Mouse (Mus musculus): Measurements from ENCODE around the gene Rsrc2. TPM values are rescaled to one million over a fixed set of nuclear protein-coding genes. Genes with fewer than 3 reads are reported as not detected.

Gene Rsrc2
- polyA plus RNA-seq, 1 experiment = 18.4 TPM

- Histone ChIP-seq H3ac (ENCODE audit: control insufficient read depth, insufficient read length) (peak overlapping the region; percentile 64), H3K36me3 (ENCODE audit: control insufficient read depth, insufficient read depth) (no peaks in the 10 kb centered on the region), H3K4me2 (ENCODE audit: low read depth) (peak overlapping the region; percentile 100), H3K4me3 (peak overlapping the region; percentile 50), H3K27me3 (ENCODE audit: control insufficient read depth, insufficient read depth, insufficient read length) (no peaks in the 10 kb centered on the region), H3K79me2 (ENCODE audit: control insufficient read depth, insufficient read depth) (peaks cover 36% of the 10 kb centered on the region)
- no peak for TF ChIP-seq MYOG (IDR thresholded peaks at IDR 0.05; ENCODE audit: control insufficient read depth in 1 of 3, insufficient read depth in 1 of 3, insufficient read length in 2 of 3, low read depth in 2 of 3)
- TF ChIP-seq TCF3 (IDR thresholded peaks at IDR 0.05; ENCODE audit: insufficient read length, low read depth) = no peak
- TF ChIP-seq REST (IDR thresholded peaks at IDR 0.05; ENCODE audit: insufficient read depth, insufficient read length) = no peak
- no peak for TF ChIP-seq USF1 (IDR thresholded peaks at IDR 0.05; ENCODE audit: low read depth)
- TF ChIP-seq MYOD1 (IDR thresholded peaks at IDR 0.05; ENCODE audit: control insufficient read depth in 1 of 3, insufficient read length in 2 of 3, low read depth in 2 of 3) = peak in 1 of 3 experiments; percentile 17
- TF ChIP-seq CEBPB (IDR thresholded peaks at IDR 0.05; ENCODE audit: insufficient read depth, poor library complexity, severe bottlenecking) = no peak
- TF ChIP-seq POLR2AphosphoS2 (IDR thresholded peaks at IDR 0.05; ENCODE audit: insufficient read length, low read depth) = peak; percentile 21
- TF ChIP-seq SRF (IDR thresholded peaks at IDR 0.05; ENCODE audit: control insufficient read depth, insufficient read length, low read depth) = no peak
- no peak for TF ChIP-seq MAX (IDR thresholded peaks at IDR 0.05; ENCODE audit: low read depth)
- TF ChIP-seq TCF12 (IDR thresholded peaks at IDR 0.05; ENCODE audit: insufficient read depth, poor library complexity, severe bottlenecking) = no peak
- TF ChIP-seq POLR2A (IDR thresholded peaks at IDR 0.05; ENCODE audit: insufficient read length, low read depth) = peak; percentile 9
- TF ChIP-seq E2F4 (IDR thresholded peaks at IDR 0.05; ENCODE audit: insufficient read depth) = no peak
Observed at GRCm38 (mm10) chr5:123683377-123684220, 65.6 kb downstream of the Rsrc2 start.

GRCm38 (mm10) chr5:123683043-123683376 is 66.2 kb downstream of the Rsrc2 start:
- Histone ChIP-seq H3K36me3 (ENCODE audit: control insufficient read depth, insufficient read depth) (no peaks in the 10 kb centered on the region), H3K4me3 (peak overlapping the region; percentile 50), H3K4me2 (ENCODE audit: low read depth) (peak overlapping the region; percentile 100), H3ac (ENCODE audit: control insufficient read depth, insufficient read length) (peak overlapping the region; percentile 64), H3K79me2 (ENCODE audit: control insufficient read depth, insufficient read depth) (peaks cover 42% of the 10 kb centered on the region), H3K27me3 (ENCODE audit: control insufficient read depth, insufficient read depth, insufficient read length) (no peaks in the 10 kb centered on the region)
- no peak for TF ChIP-seq E2F4 (IDR thresholded peaks at IDR 0.05; ENCODE audit: insufficient read depth)
- TF ChIP-seq POLR2A (IDR thresholded peaks at IDR 0.05; ENCODE audit: insufficient read length, low read depth) = peak; percentile 17
- peak in 1 of 3 experiments; percentile 0 for TF ChIP-seq MYOD1 (IDR thresholded peaks at IDR 0.05; ENCODE audit: control insufficient read depth in 1 of 3, insufficient read length in 2 of 3, low read depth in 2 of 3)
- TF ChIP-seq SRF (IDR thresholded peaks at IDR 0.05; ENCODE audit: control insufficient read depth, insufficient read length, low read depth) = no peak

DNA sequence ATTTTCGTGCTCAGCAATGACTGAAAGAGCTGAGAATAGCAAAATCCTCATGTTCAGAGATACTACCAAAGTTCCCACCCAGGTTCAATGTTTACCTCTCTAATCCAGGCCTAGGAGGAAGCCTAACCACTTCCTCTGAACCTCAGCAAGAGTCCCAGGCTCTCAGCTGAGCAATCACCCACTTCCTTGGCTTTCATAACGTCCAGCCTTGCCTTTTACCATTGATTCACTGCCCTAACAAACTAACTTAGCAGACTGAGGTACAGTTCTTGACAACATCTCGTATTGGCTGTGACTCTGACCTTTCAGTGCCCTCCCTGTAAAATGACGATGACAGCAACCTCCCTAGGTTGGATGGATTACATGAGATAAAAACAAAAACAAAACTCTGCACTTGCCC is 66.8 kb downstream of the Rsrc2 start:
- Histone ChIP-seq H3K27me3 (ENCODE audit: control insufficient read depth, insufficient read depth, insufficient read length) (no peaks in the 10 kb centered on the region), H3K4me2 (ENCODE audit: low read depth) (peak overlapping the region; percentile 100), H3K4me3 (peak overlapping the region; percentile 50), H3K36me3 (ENCODE audit: control insufficient read depth, insufficient read depth) (no peaks in the 10 kb centered on the region), H3K79me2 (ENCODE audit: control insufficient read depth, insufficient read depth) (peaks cover 45% of the 10 kb centered on the region), H3ac (ENCODE audit: control insufficient read depth, insufficient read length) (no peak overlapping the region)
- no peak for TF ChIP-seq TCF3 (IDR thresholded peaks at IDR 0.05; ENCODE audit: insufficient read length, low read depth)
- no peak for TF ChIP-seq MAX (IDR thresholded peaks at IDR 0.05; ENCODE audit: low read depth)
- TF ChIP-seq MYOD1 (IDR thresholded peaks at IDR 0.05; ENCODE audit: control insufficient read depth in 1 of 3, insufficient read length in 2 of 3, low read depth in 2 of 3) = no peak
- no peak for TF ChIP-seq CEBPB (IDR thresholded peaks at IDR 0.05; ENCODE audit: insufficient read depth, poor library complexity, severe bottlenecking)
- TF ChIP-seq TCF12 (IDR thresholded peaks at IDR 0.05; ENCODE audit: insufficient read depth, poor library complexity, severe bottlenecking) = no peak
- TF ChIP-seq REST (IDR thresholded peaks at IDR 0.05; ENCODE audit: insufficient read depth, insufficient read length) = no peak
- no peak for TF ChIP-seq USF1 (IDR thresholded peaks at IDR 0.05; ENCODE audit: low read depth)

DNA sequence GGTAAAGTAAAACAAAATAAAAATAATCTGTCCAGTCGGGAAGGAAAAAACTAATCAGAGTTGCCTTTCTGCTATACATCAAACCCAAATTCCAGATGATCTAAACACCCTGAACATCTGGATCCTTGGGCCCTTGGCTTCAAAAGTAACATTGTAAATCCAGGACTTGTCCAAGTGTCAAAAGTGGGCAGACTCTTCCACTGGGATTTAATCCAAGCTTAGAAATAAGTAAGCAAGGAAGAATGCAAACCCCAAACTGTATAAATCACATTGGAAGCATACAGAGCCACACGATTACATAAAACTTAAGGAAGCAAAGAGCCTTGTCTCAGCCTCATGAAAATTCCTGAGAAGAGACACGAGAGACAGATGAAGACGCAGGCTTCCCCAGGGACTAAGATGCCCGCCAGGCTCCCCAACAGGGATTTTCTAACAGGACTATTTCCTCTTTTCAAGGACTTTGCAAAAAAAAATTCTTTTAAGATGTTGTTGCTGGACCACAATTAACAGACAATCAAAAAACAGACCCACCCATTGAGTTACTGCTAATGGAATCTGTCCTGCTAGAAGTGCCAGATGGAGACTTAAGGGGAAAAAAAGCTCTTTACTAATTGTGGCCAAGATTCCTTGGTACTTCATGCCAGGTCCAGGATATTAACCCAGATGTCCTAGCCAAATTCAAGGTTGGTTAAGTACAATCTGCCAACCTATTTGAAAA is 69.5 kb downstream of the Rsrc2 start:
- H3K36me3 ChIP-seq (ENCODE audit: control insufficient read depth, insufficient read depth) = no peaks in the 10 kb centered on the region
- no peak overlapping the region for H3ac ChIP-seq (ENCODE audit: control insufficient read depth, insufficient read length)
- H3K4me2 ChIP-seq (ENCODE audit: low read depth) = peak overlapping the region; percentile 10
- TF ChIP-seq CEBPB (IDR thresholded peaks at IDR 0.05; ENCODE audit: insufficient read depth, poor library complexity, severe bottlenecking) (0 out of 2 replicates have a peak, but pooled peaks have one; percentile 9), MYOG (IDR thresholded peaks at IDR 0.05; ENCODE audit: control insufficient read depth in 1 of 3, insufficient read depth in 1 of 3, insufficient read length in 2 of 3, low read depth in 2 of 3) (no peak), POLR2A (IDR thresholded peaks at IDR 0.05; ENCODE audit: insufficient read length, low read depth) (no peak)
- no peaks in the 10 kb centered on the region for H3K27me3 ChIP-seq (ENCODE audit: control insufficient read depth, insufficient read depth, insufficient read length)
- peaks cover 62% of the 10 kb centered on the region for H3K79me2 ChIP-seq (ENCODE audit: control insufficient read depth, insufficient read depth)
- no peak overlapping the region for H3K4me3 ChIP-seq

DNA sequence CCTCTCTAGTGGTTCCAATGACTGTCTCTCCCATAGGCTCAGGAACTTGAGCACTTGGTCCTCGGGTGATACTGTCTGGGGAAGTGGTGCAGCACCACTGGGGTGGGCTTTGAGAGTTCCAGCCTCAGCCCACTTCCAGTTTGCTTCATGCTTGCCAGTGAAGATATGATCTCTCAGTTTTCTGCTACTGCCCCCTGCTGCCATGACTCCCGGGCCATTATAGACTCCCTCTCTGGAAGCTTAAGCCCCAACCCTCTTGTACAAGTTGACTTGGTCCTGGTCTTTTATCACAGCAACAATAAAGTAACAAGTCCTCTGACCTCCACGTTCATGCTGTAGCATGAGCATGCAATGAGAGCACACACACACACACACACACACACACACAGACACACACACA is 70.1 kb downstream of the Rsrc2 start:
- no peaks in the 10 kb centered on the region for H3K36me3 ChIP-seq (ENCODE audit: control insufficient read depth, insufficient read depth)
- H3K27me3 ChIP-seq (ENCODE audit: control insufficient read depth, insufficient read depth, insufficient read length) = no peaks in the 10 kb centered on the region
- TF ChIP-seq MYOD1 (IDR thresholded peaks at IDR 0.05; ENCODE audit: control insufficient read depth in 1 of 3, insufficient read length in 2 of 3, low read depth in 2 of 3) (no peak), E2F4 (IDR thresholded peaks at IDR 0.05; ENCODE audit: insufficient read depth) (no peak), MAX (IDR thresholded peaks at IDR 0.05; ENCODE audit: low read depth) (no peak)
- H3K79me2 ChIP-seq (ENCODE audit: control insufficient read depth, insufficient read depth) = peaks cover 68% of the 10 kb centered on the region
- H3K4me2 ChIP-seq (ENCODE audit: low read depth) = peak overlapping the region; percentile 10
- H3ac ChIP-seq (ENCODE audit: control insufficient read depth, insufficient read length) = no peak overlapping the region
- no peak overlapping the region for H3K4me3 ChIP-seq

Other genes with a start within 250 kb of the Rsrc2 start
- gene B3gnt4, start 239.0 kb downstream of the Rsrc2 start, polyA plus RNA-seq (2012; fragmentation: generic; extraction: Trizol) = 0.05 TPM
- 54.2 TPM for gene Diablo, start 225.2 kb downstream of the Rsrc2 start, polyA plus RNA-seq (2012; fragmentation: generic; extraction: Trizol)
- not detected for gene Gm49027, start 223.9 kb downstream of the Rsrc2 start, polyA plus RNA-seq (2012; fragmentation: generic; extraction: Trizol)
- gene Vps33a, start 176.4 kb downstream of the Rsrc2 start, polyA plus RNA-seq (2012; fragmentation: generic; extraction: Trizol) = 18.7 TPM
- 17.5 TPM for gene Clip1, start 64.8 kb downstream of the Rsrc2 start, polyA plus RNA-seq (2012; fragmentation: generic; extraction: Trizol)
- gene Zcchc8, start 28.3 kb downstream of the Rsrc2 start, polyA plus RNA-seq (2012; fragmentation: generic; extraction: Trizol) = 9.7 TPM
- gene Kntc1, start 302 bp upstream of the Rsrc2 start, polyA plus RNA-seq (2012; fragmentation: generic; extraction: Trizol) = 6.5 TPM
- gene Hcar2, start 116.1 kb upstream of the Rsrc2 start, polyA plus RNA-seq (2012; fragmentation: generic; extraction: Trizol) = not detected
- not detected for gene Hcar1, start 130.6 kb upstream of the Rsrc2 start, polyA plus RNA-seq (2012; fragmentation: generic; extraction: Trizol)
- gene Denr, start 157.8 kb upstream of the Rsrc2 start, polyA plus RNA-seq (2012; fragmentation: generic; extraction: Trizol) = 38.0 TPM
- not detected for gene Gm43518, start 178.0 kb upstream of the Rsrc2 start, polyA plus RNA-seq (2012; fragmentation: generic; extraction: Trizol)
- 4.7 TPM for gene Ccdc62, start 181.3 kb upstream of the Rsrc2 start, polyA plus RNA-seq (2012; fragmentation: generic; extraction: Trizol)
- gene Hip1r, start 224.2 kb upstream of the Rsrc2 start, polyA plus RNA-seq (2012; fragmentation: generic; extraction: Trizol) = 10.5 TPM